26 mouse cellular contexts compared by ENCODE assay signal in genomic region chr10:109500861-109501260, GRCm38 (mm10).
"Had no signal": no experiment of that assay in that cellular context is flagged by ENCODE, and none has a peak within 500 bp of the region (broad histone marks: within the 10 kb centered on the region; RNA-seq: fewer than 3 reads in every experiment).

No protein-coding gene starts in this region.

- H3K27ac ChIP-seq: heart, adult 2 months; heart, embryonic 13.5 days; heart, embryonic 15.5 days; hindbrain, embryonic 13.5 days; hindbrain, embryonic 15.5 days; hindbrain, postnatal 0 days; kidney, embryonic 15.5 days; kidney, postnatal 0 days; limb, embryonic 12.5 days had no signal

- H3K4me1 ChIP-seq: heart, embryonic 13.5 days; heart, embryonic 15.5 days; hindbrain, embryonic 13.5 days; kidney, embryonic 15.5 days; limb, embryonic 12.5 days had no signal

- DNase-seq: gastrocnemius, postnatal 14 days; gastrocnemius, postnatal 36 days; heart, adult 11 months; heart, adult 2 months; heart, postnatal 14 days; heart, postnatal 36 days; kidney, adult 11 months; kidney, adult 2 months; kidney, adult 9 months; kidney, postnatal 14 days; kidney, postnatal 36 days; layer of hippocampus, adult 9-11 months; layer of hippocampus, postnatal 36 days; left cerebral cortex, postnatal 4 days; liver had no signal

- H3K27me3 ChIP-seq: heart, embryonic 13.5 days; heart, embryonic 15.5 days; hindbrain, embryonic 13.5 days; hindbrain, embryonic 15.5 days; kidney, embryonic 15.5 days; limb, embryonic 12.5 days had no signal

- H3K36me3 ChIP-seq: heart, embryonic 13.5 days; heart, embryonic 15.5 days; hindbrain, embryonic 13.5 days; hindbrain, embryonic 15.5 days; kidney, embryonic 15.5 days; limb, embryonic 12.5 days had no signal

- H3K4me2 ChIP-seq: heart, embryonic 11.5 days; heart, embryonic 13.5 days; heart, embryonic 15.5 days; hindbrain, embryonic 13.5 days; hindbrain, embryonic 15.5 days; kidney, embryonic 15.5 days; limb, embryonic 12.5 days; liver, embryonic 11.5 days had no signal

- H3K9me3 ChIP-seq: heart, embryonic 13.5 days; heart, embryonic 15.5 days; hindbrain, embryonic 13.5 days; hindbrain, embryonic 15.5 days; kidney, embryonic 15.5 days; limb, embryonic 12.5 days had no signal

- H3K9ac ChIP-seq: heart, embryonic 13.5 days; heart, embryonic 15.5 days; hindbrain, embryonic 13.5 days; hindbrain, embryonic 15.5 days; kidney, embryonic 15.5 days; limb, embryonic 12.5 days had no signal

- H3K4me3 ChIP-seq: heart, adult 2 months; heart, embryonic 13.5 days; heart, embryonic 15.5 days; hindbrain, embryonic 13.5 days; hindbrain, embryonic 15.5 days; kidney, embryonic 15.5 days; limb, embryonic 12.5 days had no signal

- ATAC-seq: hindbrain, postnatal 0 days; intestine, embryonic 16.5 days had no signal
